7 mouse cellular contexts compared by ENCODE assay signal in genomic region chr6:124915942-124916694, GRCm38 (mm10). TPM values are rescaled to one million over a fixed set of nuclear protein-coding genes. Genes with fewer than 3 reads are reported as not detected.
DNase-seq lines count a peak whose midpoint lies in the region; ATAC-seq and TF ChIP-seq lines count a peak whose summit lies in the region.

No protein-coding gene starts in this region.

- no peak for TF ChIP-seq CTCF in left cerebral cortex, adult 2 months (IDR thresholded peaks at IDR 0.05)

- H3K27ac ChIP-seq in embryonic facial prominence, embryonic 14.5 days (replicated peaks; ENCODE audit: low read depth, low read length) = peak overlapping the region; percentile 100
- peak overlapping the region; percentile 100 for H3K27ac ChIP-seq in hindbrain, embryonic 15.5 days (replicated peaks)
- H3K27ac ChIP-seq in left cerebral cortex, adult 2 months = peak overlapping the region; percentile 93

- DNase-seq in 3134 (ENCODE audit: extremely low read depth, insufficient read length, low spot score) = peak; percentile 34
- peak; percentile 64 for DNase-seq in CD4-positive, CD25-positive, alpha-beta regulatory T cell, adult 2 months (ENCODE audit: low read depth, low spot score)
- DNase-seq in embryonic facial prominence, embryonic 14.5 days (ENCODE audit: low spot score) = peak; percentile 50
- DNase-seq in left cerebral cortex, adult 2 months (ENCODE audit: extremely low spot score in 1 of 2, low spot score in 2 of 2) = peak; percentile 66 to 68
- DNase-seq in gastrocnemius, adult 18-20 months (ENCODE audit: low spot score) = no peak

- ATAC-seq in embryonic facial prominence, embryonic 14.5 days (ENCODE audit: low read depth) = no peak
- no peak for ATAC-seq in hindbrain, embryonic 15.5 days (ENCODE audit: low FRiP score, low read depth)

- intact Hi-C loops in left cerebral cortex, adult 2 months (cut with DNase I) = loop anchor here (5.0 kb wide), 1 partner anchor 171 kb away; no protein-coding TSS in a partner anchor

- WGBS in embryonic facial prominence, embryonic 14.5 days = 5% methylated on average over 12 of the region's 12 CpGs
- 2% methylated on average over 12 of the region's 12 CpGs for WGBS in hindbrain, embryonic 15.5 days

- peak; percentile 54 for TF ChIP-seq POLR2A in myocyte (IDR thresholded peaks at IDR 0.05; ENCODE audit: insufficient read length, low read depth)

- no peaks in the 10 kb centered on the region for H3K9me3 ChIP-seq in embryonic facial prominence, embryonic 14.5 days (ENCODE audit: control insufficient read depth, low read length)
- no peaks in the 10 kb centered on the region for H3K9me3 ChIP-seq in hindbrain, embryonic 15.5 days

- peak overlapping the region; percentile 99 for H3K9ac ChIP-seq in embryonic facial prominence, embryonic 14.5 days (ENCODE audit: low read depth, low read length)
- H3K9ac ChIP-seq in hindbrain, embryonic 15.5 days = peak overlapping the region; percentile 99

- H3K4me2 ChIP-seq in embryonic facial prominence, embryonic 14.5 days (ENCODE audit: low read depth, low read length) = peak overlapping the region; percentile 99
- peak overlapping the region; percentile 98 for H3K4me2 ChIP-seq in hindbrain, embryonic 15.5 days
- H3K4me2 ChIP-seq in myocyte (ENCODE audit: low read depth) = peak overlapping the region; percentile 77

- H3K4me1 ChIP-seq in embryonic facial prominence, embryonic 14.5 days (ENCODE audit: control insufficient read depth, insufficient read depth, low read length) = peaks cover 36% of the 10 kb centered on the region
- H3K4me1 ChIP-seq in hindbrain, embryonic 15.5 days (replicated peaks) = peaks cover 62% of the 10 kb centered on the region

- H3ac ChIP-seq in myocyte (ENCODE audit: control insufficient read depth, insufficient read length) = peak overlapping the region; percentile 78

- no peaks in the 10 kb centered on the region for H3K27me3 ChIP-seq in embryonic facial prominence, embryonic 14.5 days (replicated peaks; ENCODE audit: control insufficient read depth, insufficient read depth, low read length)
- no peaks in the 10 kb centered on the region for H3K27me3 ChIP-seq in hindbrain, embryonic 15.5 days
- H3K27me3 ChIP-seq in myocyte (ENCODE audit: control insufficient read depth, insufficient read depth, insufficient read length) = no peaks in the 10 kb centered on the region

- peaks cover 27% of the 10 kb centered on the region for H3K36me3 ChIP-seq in embryonic facial prominence, embryonic 14.5 days (ENCODE audit: control insufficient read depth, insufficient read depth, low read length)
- H3K36me3 ChIP-seq in hindbrain, embryonic 15.5 days = peaks cover 17% of the 10 kb centered on the region
- peaks cover 16% of the 10 kb centered on the region for H3K36me3 ChIP-seq in myocyte (ENCODE audit: control insufficient read depth, insufficient read depth)

- peak overlapping the region; percentile 93 for H3K4me3 ChIP-seq in embryonic facial prominence, embryonic 14.5 days (ENCODE audit: low read depth, low read length)
- peak overlapping the region; percentile 94 for H3K4me3 ChIP-seq in hindbrain, embryonic 15.5 days
- peak overlapping the region; percentile 89 for H3K4me3 ChIP-seq in left cerebral cortex, adult 2 months
- peak overlapping the region; percentile 91 for H3K4me3 ChIP-seq in myocyte

- H3K79me2 ChIP-seq in myocyte (ENCODE audit: control insufficient read depth, insufficient read depth) = peaks cover 19% of the 10 kb centered on the region

TF ChIP-seq in myocyte, 11 proteins besides CTCF, POLR2A, EP300 and RAD21:
- peak; percentile 79 for TF ChIP-seq POLR2AphosphoS2 (IDR thresholded peaks at IDR 0.05; ENCODE audit: insufficient read length, low read depth)
- no peak for TF ChIP-seq E2F4 (IDR thresholded peaks at IDR 0.05; ENCODE audit: insufficient read depth)
- TF ChIP-seq MYOG (IDR thresholded peaks at IDR 0.05; ENCODE audit: control insufficient read depth in 1 of 3, insufficient read depth in 1 of 3, insufficient read length in 2 of 3, low read depth in 2 of 3) = no peak
- no peak for TF ChIP-seq TCF3 (IDR thresholded peaks at IDR 0.05; ENCODE audit: insufficient read length, low read depth)
TF ChIP-seq in myocyte: peak in this region for 1.

RNA-seq across cellular contexts. Expression of gene Ptms, which starts 3.8 kb away (rescaled TPM):
- polyA plus RNA-seq in embryonic facial prominence, embryonic 14.5 days (2014; fragmentation: Nextera tagmentation; extraction: Ambion mirVana) = 255 and 263 TPM in 2 replicates
- 766 and 864 TPM in 2 replicates for polyA plus RNA-seq in hindbrain, embryonic 15.5 days (2015; fragmentation: Nextera tagmentation; extraction: Ambion mirVana)
- 100 to 1,000 TPM; 845 to 926 TPM for total RNA-seq in left cerebral cortex, adult 2 months (2021)
- 1,462 TPM for polyA plus RNA-seq in myocyte (2012; fragmentation: generic; extraction: Trizol)
- 100 to 1,000 TPM in 1 of 2 experiments, 10 to 100 TPM in 1; 64.3 to 105 TPM for total RNA-seq in gastrocnemius, adult 18-20 months (2021)

RNA-seq across cellular contexts. Expression of gene Lag3, which starts 4.6 kb away (rescaled TPM):
- 1.9 and 2.4 TPM in 2 replicates for polyA plus RNA-seq in embryonic facial prominence, embryonic 14.5 days (2014; fragmentation: Nextera tagmentation; extraction: Ambion mirVana)
- polyA plus RNA-seq in hindbrain, embryonic 15.5 days (2015; fragmentation: Nextera tagmentation; extraction: Ambion mirVana) = 3.1 and 3.5 TPM in 2 replicates
- total RNA-seq in left cerebral cortex, adult 2 months (2021) = 1 to 10 TPM; 2.1 to 3.1 TPM
- polyA plus RNA-seq in myocyte (2012; fragmentation: generic; extraction: Trizol) = 0.41 TPM
- under 1 TPM in 1 of 2 experiments, not detected in 1; 0.12 TPM for total RNA-seq in gastrocnemius, adult 18-20 months (2021)

RNA-seq across cellular contexts. Expression of gene Mlf2, which starts 15.1 kb away (rescaled TPM):
- polyA plus RNA-seq in embryonic facial prominence, embryonic 14.5 days (2014; fragmentation: Nextera tagmentation; extraction: Ambion mirVana) = 346 and 352 TPM in 2 replicates
- polyA plus RNA-seq in hindbrain, embryonic 15.5 days (2015; fragmentation: Nextera tagmentation; extraction: Ambion mirVana) = 565 and 615 TPM in 2 replicates
- 100 to 1,000 TPM; 617 to 624 TPM for total RNA-seq in left cerebral cortex, adult 2 months (2021)
- 384 TPM for polyA plus RNA-seq in myocyte (2012; fragmentation: generic; extraction: Trizol)
- 100 to 1,000 TPM; 196 to 205 TPM for total RNA-seq in gastrocnemius, adult 18-20 months (2021)

RNA-seq across cellular contexts. Expression of gene Cd4, which starts 28.1 kb away (rescaled TPM):
- 0.07 and 0.25 TPM in 2 replicates for polyA plus RNA-seq in embryonic facial prominence, embryonic 14.5 days (2014; fragmentation: Nextera tagmentation; extraction: Ambion mirVana)
- polyA plus RNA-seq in hindbrain, embryonic 15.5 days (2015; fragmentation: Nextera tagmentation; extraction: Ambion mirVana) = 0.14 and 0.32 TPM in 2 replicates
- 1 to 10 TPM; 2.0 to 4.6 TPM for total RNA-seq in left cerebral cortex, adult 2 months (2021)
- not detected for polyA plus RNA-seq in myocyte (2012; fragmentation: generic; extraction: Trizol)
- total RNA-seq in gastrocnemius, adult 18-20 months (2021) = under 1 TPM; 0.38 to 0.41 TPM

RNA-seq across cellular contexts. Expression of gene Cops7a, which starts 49.2 kb away (rescaled TPM):
- polyA plus RNA-seq in embryonic facial prominence, embryonic 14.5 days (2014; fragmentation: Nextera tagmentation; extraction: Ambion mirVana) = 138 and 141 TPM in 2 replicates
- polyA plus RNA-seq in hindbrain, embryonic 15.5 days (2015; fragmentation: Nextera tagmentation; extraction: Ambion mirVana) = 92.5 and 102 TPM in 2 replicates
- 100 to 1,000 TPM; 148 to 156 TPM for total RNA-seq in left cerebral cortex, adult 2 months (2021)
- 142 TPM for polyA plus RNA-seq in myocyte (2012; fragmentation: generic; extraction: Trizol)
- 100 to 1,000 TPM; 109 to 121 TPM for total RNA-seq in gastrocnemius, adult 18-20 months (2021)
